Mouse (Mus musculus): ENCODE measurements around the gene Mttp.

The Mttp gene

GRCm38 (mm10) chr3:138051431-138051830 is 93.3 kb downstream of the Mttp start:
- DNase-seq (ENCODE audit: low read depth), result no peak

GRCm38 (mm10) chr3:138050772-138051171 is 94.0 kb downstream of the Mttp start:
- DNase-seq (ENCODE audit: low read depth), result peak; percentile 69

- no peak for DNase-seq (ENCODE audit: low read depth)
Observed at GRCm38 (mm10) chr3:138049555-138049954, 95.2 kb downstream of the Mttp start.

- peak; percentile 51 for DNase-seq (ENCODE audit: low read depth)
Observed at GRCm38 (mm10) chr3:138043316-138043715, 101.5 kb downstream of the Mttp start.

GRCm38 (mm10) chr3:138041591-138042301 is 103.0 kb downstream of the Mttp start:
- no peak for DNase-seq (ENCODE audit: low read depth)

DNA sequence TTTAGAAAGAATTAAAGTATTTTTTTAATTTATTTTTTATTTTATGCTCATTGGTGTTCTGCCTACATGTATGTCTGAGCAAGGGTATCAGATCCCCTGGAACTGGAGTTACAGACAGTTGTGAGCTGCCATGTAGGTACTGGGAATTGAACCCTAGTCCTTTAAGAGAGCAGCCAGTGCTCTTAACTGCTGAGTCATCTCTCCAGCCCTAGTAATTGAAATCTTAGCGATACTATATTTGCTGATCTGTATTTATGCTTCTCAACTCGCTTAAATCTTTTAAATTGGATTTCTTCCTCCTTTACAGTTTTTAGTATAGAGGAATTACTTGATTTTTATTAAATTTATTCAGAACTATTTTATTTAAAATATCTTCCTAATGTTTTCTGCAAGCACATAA is 103.8 kb downstream of the Mttp start:
- no peak for DNase-seq (ENCODE audit: low read depth)

Measured in NIH3T3 (cell line).